Mouse (Mus musculus) liver, embryonic 11.5 days (tissue): ENCODE results near the gene Tmem258. TPM values are rescaled to one million over a fixed set of nuclear protein-coding genes. Genes with fewer than 3 reads are reported as not detected.

Experiments
- ATAC-seq: fragments of 200-750 bp; cut with Nextera tagmentation; replicated peaks from 2 replicates; pipeline ENCODE4 v1.8.0; 2017; ENCODE audit warnings: moderate number of reproducible peaks, mild to moderate bottlenecking, moderate TSS enrichment, moderate library complexity; ENCODE audit not compliant: low FRiP score
- DNase-seq: peaks from one replicate; pipeline ENCODE4 v3.0.0-alpha.2; 2017; ENCODE audit warnings: low spot score
- H3K27ac ChIP-seq: fragments of 300-500 bp; sonication (generic); 2 replicates; pipeline ENCODE4 v1.5.1; 2014; ENCODE audit warnings: mild to moderate bottlenecking, low read depth, low read length, control low read depth
- H3K27me3 ChIP-seq: fragments of 300-500 bp; sonication (generic); replicated peaks from 2 replicates; pipeline ENCODE4 v1.6.1; 2014; ENCODE audit warnings: low read length, mixed read lengths; ENCODE audit not compliant: control insufficient read depth, insufficient read depth
- H3K36me3 ChIP-seq: fragments of 300-500 bp; sonication (generic); 2 replicates; pipeline ENCODE4 v1.6.1; 2014; ENCODE audit warnings: mild to moderate bottlenecking, low read length, moderate library complexity, mixed read lengths; ENCODE audit not compliant: control insufficient read depth, insufficient read depth
- H3K4me1 ChIP-seq: fragments of 300-500 bp; sonication (generic); replicated peaks from 2 replicates; pipeline ENCODE4 v1.6.1; 2014; ENCODE audit warnings: low read length, mixed read lengths; ENCODE audit not compliant: control insufficient read depth, insufficient read depth
- H3K4me2 ChIP-seq: fragments of 300-500 bp; sonication (generic); 2 replicates; pipeline ENCODE4 v1.6.1; 2014; ENCODE audit warnings: mild to moderate bottlenecking, control low read depth, moderate library complexity
- H3K4me3 ChIP-seq: fragments of 300-500 bp; sonication (generic); 2 replicates; pipeline ENCODE4 v1.5.1; 2014; ENCODE audit warnings: low read depth, low read length, control low read depth
- H3K9ac ChIP-seq: fragments of 300-500 bp; sonication (generic); 2 replicates; pipeline ENCODE4 v1.6.1; 2014; ENCODE audit warnings: low read depth, low read length, control low read depth
- H3K9me3 ChIP-seq: fragments of 300-500 bp; sonication (generic); 2 replicates; pipeline ENCODE4 v1.6.1; 2016; ENCODE audit warnings: low read length, inconsistent platforms, mixed read lengths; ENCODE audit not compliant: control insufficient read depth
- WGBS: fragments of 180-500 bp; shearing (Covaris S2); extraction: QIAGEN DNeasy Blood & Tissue Kit; methylation state at CpG from one replicate; pipeline ENCODE4 v1.1.7; 2014; 5-methylcytosine and 5-hydroxymethylcytosine counted together
- microRNA-seq: library from miRNA; unstranded; fragments of <30 nt; microRNA quantifications from one replicate; pipeline ENCODE4, GENCODE M21; 2017; ENCODE audit warnings: borderline number of aligned reads
- polyA plus RNA-seq: library from polyadenylated mRNA; unstranded; fragments of >200 nt; fragmentation: Nextera tagmentation; extraction: Ambion mirVana; gene quantifications from 2 replicates; pipeline ENCODE4 v1.2.1, GENCODE M21; 2014

Tmem258 gene
- polyA plus RNA-seq, 1 experiment from 2014 or later = 478 TPM

GRCm38 (mm10) chr19:10247165-10247564, 43.4 kb downstream of the Tmem258 start:
- no peaks in the 10 kb centered on the region for H3K36me3 ChIP-seq
- DNase-seq = no peak

GRCm38 (mm10) chr19:10248128-10248527, 44.3 kb downstream of the Tmem258 start:
- H3K9me3 ChIP-seq = no peaks in the 10 kb centered on the region
- 0 out of 2 replicates have a peak, but pooled peaks cover 8% of the 10 kb centered on the region for H3K4me1 ChIP-seq
- peaks cover 15% of the 10 kb centered on the region for H3K27me3 ChIP-seq
- H3K4me2 ChIP-seq = no peak overlapping the region
- H3K9ac ChIP-seq = no peak overlapping the region
- no peak overlapping the region for H3K4me3 ChIP-seq
- DNase-seq (no peak), ATAC-seq (no peak)
- 50% methylated on average over 20 of the region's 20 CpGs for WGBS
- no peaks in the 10 kb centered on the region for H3K36me3 ChIP-seq
- H3K27ac ChIP-seq = no peak overlapping the region

More at GRCm38 (mm10) chr19:10247165-10247564, 43.4 kb downstream of the Tmem258 start:
- Histone ChIP-seq H3K4me3 (no peak overlapping the region), H3K9ac (no peak overlapping the region), H3K4me1 (0 out of 2 replicates have a peak, but pooled peaks cover 8% of the 10 kb centered on the region), H3K9me3 (no peaks in the 10 kb centered on the region), H3K27ac (no peak overlapping the region), H3K4me2 (no peak overlapping the region), H3K27me3 (peaks cover 15% of the 10 kb centered on the region)
- WGBS = 22% methylated on average over 6 of the region's 6 CpGs
- ATAC-seq = no peak

Small RNA genes lying within 50 kb of the gene (microRNA-seq; reads per million reads assigned to microRNA genes)
- 1.4 reads per million for gene Mir6993

Other genes with a start within 250 kb of the Tmem258 start
- 3,796 and 3,887 TPM in 2 replicates for gene Fth1, start 223.4 kb upstream of the Tmem258 start, polyA plus RNA-seq
- 0.31 and 0.59 TPM in 2 replicates for gene Best1, start 202.4 kb upstream of the Tmem258 start, polyA plus RNA-seq
- 133 and 137 TPM in 2 replicates for gene Rab3il1, start 202.3 kb upstream of the Tmem258 start, polyA plus RNA-seq
- gene Fads3, start 162.4 kb upstream of the Tmem258 start, polyA plus RNA-seq = 7.2 and 7.3 TPM in 2 replicates
- 48.8 and 54.3 TPM in 2 replicates for gene Fads2, start 102.3 kb upstream of the Tmem258 start, polyA plus RNA-seq
- gene Fads1, start 21.1 kb upstream of the Tmem258 start, polyA plus RNA-seq = 113 and 121 TPM in 2 replicates
- 215 and 236 TPM in 2 replicates for gene Fen1, start 155 bp downstream of the Tmem258 start, polyA plus RNA-seq
- 23.8 and 24.1 TPM in 2 replicates for gene Myrf, start 36.7 kb downstream of the Tmem258 start, polyA plus RNA-seq
- gene Dagla, start 100.9 kb downstream of the Tmem258 start, polyA plus RNA-seq = 0.77 and 0.82 TPM in 2 replicates
- gene Syt7, start 185.1 kb downstream of the Tmem258 start, polyA plus RNA-seq = 1.2 and 1.4 TPM in 2 replicates